Mouse (Mus musculus) thymus, adult 2 months (tissue): ENCODE measurements around the gene Pde6b. TPM values are rescaled to one million over a fixed set of nuclear protein-coding genes. Genes with fewer than 3 reads are reported as not detected.

Source experiments
- DNase-seq: peaks from one replicate; pipeline ENCODE4 v3.0.0; 2021
- H3K27ac ChIP-seq: fragments of 200-500 bp; 2 replicates; pipeline ENCODE4 v1.5.1; 2012; ENCODE audit warnings: low read length, control low read depth; ENCODE audit not compliant: control insufficient read depth, insufficient read depth
- H3K27me3 ChIP-seq: fragments of 200-500 bp; 2 replicates; pipeline ENCODE4 v1.6.1; 2012; ENCODE audit warnings: mild to moderate bottlenecking, low read length, moderate library complexity, mixed read lengths; ENCODE audit not compliant: control insufficient read depth, insufficient read depth
- H3K36me3 ChIP-seq: fragments of 200-500 bp; 2 replicates; pipeline ENCODE4 v1.6.1; 2012; ENCODE audit warnings: mild to moderate bottlenecking, low read length, moderate library complexity; ENCODE audit not compliant: control insufficient read depth, insufficient read depth
- H3K4me1 ChIP-seq: fragments of 200-500 bp; replicated peaks from 2 replicates; pipeline ENCODE4 v1.6.1; 2012; ENCODE audit warnings: low read length; ENCODE audit not compliant: control insufficient read depth, insufficient read depth
- H3K4me3 ChIP-seq: fragments of 200-500 bp; 2 replicates; pipeline ENCODE4 v1.5.1; 2012; ENCODE audit warnings: mild to moderate bottlenecking, low read length, control low read depth, moderate library complexity; ENCODE audit not compliant: control insufficient read depth, insufficient read depth
- CTCF ChIP-seq: fragments of 200-500 bp; IDR thresholded peaks from 2 replicates; pipeline ENCODE4 v1.5.1; 2012; ENCODE audit warnings: mild to moderate bottlenecking, control low read depth, low read length, moderate library complexity, borderline replicate concordance; ENCODE audit not compliant: control insufficient read depth, poor library complexity, insufficient read depth; ENCODE audit errors: extremely low read depth
- POLR2A ChIP-seq: fragments of 200-500 bp; IDR thresholded peaks from 2 replicates; pipeline ENCODE4 v1.6.1; 2012; ENCODE audit warnings: mild to moderate bottlenecking, low read length, control low read depth, moderate library complexity; ENCODE audit not compliant: control insufficient read depth, poor library complexity, insufficient read depth; ENCODE audit errors: extremely low read depth
- WGBS: fragments of 180-500 bp; shearing (Covaris S2); methylation state at CpG from one replicate; pipeline ENCODE4 v1.1.7; 2018; 5-methylcytosine and 5-hydroxymethylcytosine counted together
- polyA plus RNA-seq: library from polyadenylated mRNA; depleted of rRNA; stranded (reverse); fragments of >200 nt; gene quantifications from 2 replicates; pipeline ENCODE4 v1.2.3, GENCODE M21; 2012

Pde6b gene
- polyA plus RNA-seq, 1 experiment: not detected

DNA sequence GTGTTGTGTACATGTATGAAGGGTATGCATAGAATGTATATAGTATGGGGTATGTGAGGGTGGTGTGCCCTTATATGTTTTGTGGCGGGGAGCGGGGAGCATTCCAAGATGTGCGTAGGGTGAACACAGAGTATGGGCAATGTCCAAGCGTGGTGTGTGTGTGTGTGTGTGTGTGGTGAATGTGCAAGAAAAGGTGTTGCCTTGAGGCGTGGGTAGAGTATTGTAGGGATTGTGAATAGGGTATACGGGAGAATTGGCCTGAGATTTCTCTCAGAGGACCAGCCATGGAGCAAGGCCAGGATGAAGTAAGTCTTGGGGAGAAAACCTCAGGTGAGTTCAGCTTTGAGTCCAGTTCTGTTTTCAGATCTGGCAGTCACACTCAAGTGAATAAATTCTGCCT, 19.7 kb upstream of the Pde6b start:
- H3K36me3 ChIP-seq: no peaks in the 10 kb centered on the region
- TF ChIP-seq CTCF (no peak), POLR2A (no peak)
- peaks cover 25% of the 10 kb centered on the region for H3K27me3 ChIP-seq
- H3K27ac ChIP-seq: no peak overlapping the region
- peak overlapping the region; percentile 30; the same call in 1 of the 2 replicates for H3K4me3 ChIP-seq
- 0 out of 2 replicates have a peak, but pooled peaks cover 6% of the 10 kb centered on the region for H3K4me1 ChIP-seq
- no peak for DNase-seq
- 18% methylated on average over 6 of the region's 6 CpGs for WGBS

DNA sequence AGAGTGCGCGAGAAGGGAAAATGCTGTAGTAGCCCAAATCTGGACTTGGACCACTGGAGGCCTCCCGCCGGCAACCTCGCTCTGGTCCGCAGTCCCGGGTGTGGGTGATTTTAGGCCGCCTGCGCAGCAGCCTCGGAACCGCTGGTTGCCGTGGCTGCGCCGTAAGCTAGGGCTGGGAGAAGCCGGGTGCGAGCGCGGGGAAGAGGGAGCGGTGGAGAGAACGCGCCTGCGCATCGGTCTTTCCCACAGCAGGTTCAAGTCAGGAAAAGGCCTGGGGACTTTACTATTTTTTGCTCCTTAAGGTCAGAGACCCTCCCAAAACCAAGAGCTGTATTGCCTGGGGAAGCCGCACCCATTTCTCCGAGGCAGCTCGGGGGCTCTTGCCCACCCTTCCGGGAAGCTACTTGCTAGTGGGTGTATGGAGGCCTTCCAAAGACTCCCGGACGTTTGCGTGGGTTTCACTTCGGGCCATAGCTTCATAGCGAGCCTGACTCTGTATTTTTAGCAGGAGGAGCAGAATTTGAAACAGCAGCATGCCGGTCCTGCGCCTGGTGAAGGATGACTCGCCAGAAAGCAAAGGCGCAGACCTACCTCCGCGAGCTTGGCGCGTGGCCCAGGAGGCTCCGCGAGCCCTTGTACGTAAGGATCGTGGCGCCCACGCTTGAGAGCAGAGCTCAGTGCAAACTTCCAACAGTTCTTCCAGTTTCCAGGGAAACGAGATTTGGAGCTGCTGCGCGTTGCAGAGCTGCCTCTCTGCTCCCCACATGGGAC, 19.2 kb upstream of the Pde6b start:
- no peaks in the 10 kb centered on the region for H3K36me3 ChIP-seq
- WGBS: 1% methylated on average over 49 of the region's 49 CpGs
- H3K27me3 ChIP-seq: peaks cover 25% of the 10 kb centered on the region
- no peak for TF ChIP-seq POLR2A
- TF ChIP-seq CTCF: no peak
- H3K27ac ChIP-seq: no peak overlapping the region
- H3K4me3 ChIP-seq: peak overlapping the region; percentile 30
- DNase-seq: no peak
- 0 out of 2 replicates have a peak, but pooled peaks cover 6% of the 10 kb centered on the region for H3K4me1 ChIP-seq

DNA sequence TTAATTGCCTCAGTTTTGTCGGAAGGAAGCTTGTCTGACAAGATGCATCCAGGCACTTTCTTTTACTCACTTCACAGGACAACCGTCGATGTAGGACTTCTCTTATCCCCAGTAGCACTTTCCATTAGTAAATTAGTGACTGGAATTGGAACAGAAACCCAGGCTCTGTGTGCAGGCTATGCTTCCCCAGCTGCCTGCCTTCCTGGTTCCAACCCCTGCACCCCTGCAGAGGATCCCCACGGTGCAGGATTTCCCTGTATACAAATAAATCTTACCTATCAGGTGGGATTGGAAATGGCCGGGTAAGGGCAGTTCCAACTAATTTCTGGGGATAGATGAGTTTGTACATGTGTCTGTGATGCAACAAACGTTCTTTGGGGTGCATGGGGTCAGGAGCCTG, 18.2 kb upstream of the Pde6b start:
- no peak for DNase-seq
- WGBS: 14% methylated on average over 6 of the region's 6 CpGs
- Histone ChIP-seq H3K4me1 (0 out of 2 replicates have a peak, but pooled peaks cover 6% of the 10 kb centered on the region), H3K27ac (no peak overlapping the region), H3K36me3 (no peaks in the 10 kb centered on the region), H3K4me3 (no peak overlapping the region), H3K27me3 (peaks cover 25% of the 10 kb centered on the region)
- no peak for TF ChIP-seq CTCF
- no peak for TF ChIP-seq POLR2A

DNA sequence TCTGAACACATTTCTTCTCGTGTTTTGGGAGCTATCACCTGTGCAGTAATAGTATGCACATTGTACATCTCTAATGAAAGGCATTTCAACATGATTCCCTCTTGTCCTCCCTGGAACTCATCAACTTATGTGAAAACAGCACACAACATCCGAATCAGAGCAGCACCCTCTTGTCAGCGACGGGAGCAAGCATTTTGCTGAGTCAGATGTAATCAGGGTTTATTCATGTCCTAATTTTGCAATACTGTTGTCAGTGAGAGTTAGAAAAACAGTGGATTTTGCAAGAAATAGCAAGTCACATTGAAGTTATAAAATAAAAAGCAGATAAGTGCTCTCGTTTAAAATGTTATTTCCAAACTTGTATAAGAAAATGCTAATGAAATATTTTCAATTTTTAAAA, 14.1 kb upstream of the Pde6b start:
- DNase-seq: no peak
- Histone ChIP-seq H3K27ac (no peak overlapping the region), H3K4me1 (0 out of 2 replicates have a peak, but pooled peaks cover 2% of the 10 kb centered on the region), H3K36me3 (no peaks in the 10 kb centered on the region), H3K4me3 (no peak overlapping the region), H3K27me3 (peaks cover 6% of the 10 kb centered on the region; the same call in 1 of the 2 replicates)
- no peak for TF ChIP-seq CTCF
- TF ChIP-seq POLR2A: no peak
- WGBS: 84% methylated on average over 5 of the region's 5 CpGs

DNA sequence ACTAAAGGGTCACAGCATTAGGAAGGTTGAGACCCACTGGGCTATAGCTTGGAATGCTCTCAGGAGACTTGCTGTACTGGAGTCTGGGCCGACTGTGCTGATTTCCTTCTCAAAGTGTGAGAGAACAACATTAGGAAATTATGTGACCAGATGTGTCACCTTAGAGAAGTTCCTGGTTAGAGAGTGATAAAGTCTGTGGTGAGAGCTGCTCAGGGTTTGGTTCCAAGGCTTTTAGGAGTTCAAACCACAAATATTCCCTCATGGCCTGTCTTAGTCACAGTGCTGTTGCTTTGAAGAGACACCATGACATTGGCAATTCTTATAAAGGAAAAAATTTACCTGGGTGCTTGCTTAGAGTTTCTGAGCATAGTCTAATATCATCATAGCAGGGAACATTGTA, 12.1 kb upstream of the Pde6b start:
- Histone ChIP-seq H3K4me3 (no peak overlapping the region), H3K4me1 (no peaks in the 10 kb centered on the region), H3K27ac (no peak overlapping the region), H3K36me3 (no peaks in the 10 kb centered on the region), H3K27me3 (no peaks in the 10 kb centered on the region)
- DNase-seq: no peak
- WGBS: 11% methylated on average over 1 of the region's 1 CpGs
- no peak for TF ChIP-seq CTCF

DNA sequence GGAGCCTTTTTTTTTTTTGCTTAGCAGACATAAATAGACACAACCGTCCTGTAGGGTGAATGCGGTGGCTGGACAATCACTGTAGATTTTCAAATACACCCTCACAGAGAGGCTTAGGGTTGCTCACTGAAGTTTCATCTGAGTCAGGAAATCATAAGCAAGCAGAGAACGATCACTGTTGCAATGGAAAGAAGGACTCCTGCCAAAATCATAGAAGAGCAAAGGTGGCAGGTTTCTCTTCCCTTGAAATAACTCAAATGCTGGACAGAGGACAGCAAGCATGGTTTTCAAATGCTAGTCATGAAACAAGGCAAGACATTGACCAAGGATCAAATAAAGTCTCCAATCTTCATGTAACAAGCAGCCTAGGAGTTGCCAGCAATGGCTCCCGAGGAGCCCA, 9.8 kb upstream of the Pde6b start:
- WGBS: 80% methylated on average over 4 of the region's 4 CpGs
- TF ChIP-seq CTCF (no peak), POLR2A (no peak)
- no peaks in the 10 kb centered on the region for H3K36me3 ChIP-seq

DNA sequence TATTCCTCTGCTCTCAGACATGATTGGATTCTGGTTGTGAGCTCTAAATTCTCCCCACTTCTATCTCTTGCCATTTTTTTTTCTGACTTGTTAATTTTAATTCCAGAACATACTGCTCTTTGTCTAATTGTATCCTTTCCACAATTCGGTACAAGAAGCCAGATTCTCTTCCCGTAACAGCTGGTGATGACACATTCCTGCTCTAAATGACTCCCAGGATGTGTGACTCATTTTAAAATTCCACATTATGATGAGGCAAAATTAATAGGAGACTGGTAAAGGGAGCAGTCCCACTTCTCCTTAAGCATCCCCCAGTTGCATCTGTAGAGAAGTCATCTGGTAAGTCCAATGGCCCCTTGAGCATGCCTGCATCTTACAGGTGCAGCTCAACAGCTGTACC, 2.6 kb upstream of the Pde6b start:
- Histone ChIP-seq H3K4me3 (no peak overlapping the region), H3K27me3 (no peaks in the 10 kb centered on the region), H3K4me1 (no peaks in the 10 kb centered on the region), H3K36me3 (no peaks in the 10 kb centered on the region), H3K27ac (no peak overlapping the region)
- TF ChIP-seq POLR2A (no peak), CTCF (no peak)
- no peak for DNase-seq
- WGBS: 94% methylated on average over 2 of the region's 2 CpGs

More for the DNA sequence above, 9.8 kb upstream of the Pde6b start:
- H3K27me3 ChIP-seq: no peaks in the 10 kb centered on the region
- no peaks in the 10 kb centered on the region for H3K4me1 ChIP-seq
- DNase-seq: no peak
- H3K4me3 ChIP-seq: no peak overlapping the region
- no peak overlapping the region for H3K27ac ChIP-seq
